Mouse (Mus musculus) layer of hippocampus, adult 6 months (tissue): ENCODE data around the gene Olfr523. TPM values are rescaled to one million over a fixed set of nuclear protein-coding genes. Genes with fewer than 3 reads are reported as not detected.

Experiments
- long read RNA-seq, 2 experiments: library from polyadenylated mRNA; unstranded; transcript quantifications; one replicate each; pipeline ENCODE4 v2.0.0; 2019 to 2020
- polyA plus RNA-seq: library from polyadenylated mRNA; unstranded; fragments of <200 nt; fragmentation: Nextera tagmentation; gene quantifications from 2 replicates; pipeline ENCODE4 v1.2.3, GENCODE M21; 2021

The Olfr523 gene
- not detected in 2 replicates for polyA plus RNA-seq
- long read RNA-seq, experiment 1, result 0 reads
- long read RNA-seq, experiment 2, result 0 reads

GRCm38 (mm10) chr7:140172936-140173335 lies at the start of gene Olfr523:
Gene Olfr523 (plus strand): TSS chr7:140173217.

DNA sequence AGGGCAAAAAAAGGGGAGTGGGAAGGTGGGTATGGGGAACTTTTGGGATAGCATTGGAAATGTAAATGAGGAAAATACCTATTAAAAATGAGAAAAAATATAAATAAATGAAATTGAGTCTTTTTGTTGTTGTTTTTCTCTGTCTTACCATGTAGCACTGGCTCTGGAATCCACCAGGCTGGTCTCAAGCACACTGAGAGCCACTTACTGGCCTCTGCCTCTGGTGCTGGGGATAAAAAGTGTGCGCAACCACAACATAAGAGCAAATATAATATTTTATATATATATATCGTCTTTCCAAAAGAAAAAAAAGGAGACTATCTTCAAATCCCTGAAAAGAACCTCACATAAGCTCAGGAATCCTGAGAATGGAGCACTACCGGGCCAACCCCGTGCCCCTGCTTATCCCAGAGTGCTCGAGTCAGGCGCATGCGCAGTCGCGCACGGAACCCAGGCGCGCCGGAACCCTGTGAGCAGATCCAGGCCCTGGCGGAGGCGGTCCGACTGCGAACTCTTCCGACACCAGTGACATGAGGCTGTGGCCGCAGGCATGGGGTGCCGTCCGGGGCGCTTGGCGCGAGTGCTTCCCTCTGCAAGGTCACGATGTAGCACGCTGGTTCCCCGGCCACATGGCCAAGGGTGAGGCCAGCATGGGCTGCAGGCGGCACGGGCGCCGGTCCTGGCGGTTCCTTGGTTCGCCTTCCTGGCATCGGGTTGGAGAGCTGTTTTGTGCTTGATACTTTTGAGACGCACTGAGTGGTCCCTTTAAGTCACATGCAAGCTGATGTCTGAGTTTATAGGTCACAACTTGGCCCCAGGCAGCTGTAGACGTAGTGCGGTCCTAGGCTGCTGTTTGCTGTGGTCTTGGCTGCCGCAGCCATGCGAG lies 35.6 kb upstream of the Olfr523 start, which contains the start of gene Mtg1:
TSS of gene Mtg1 (plus strand) at position 430 of the 886 bp plus-strand sequence.

GRCm38 (mm10) chr7:140154218-140154927 lies 18.6 kb upstream of the Olfr523 start, which contains the start of gene Sprn:
Gene Sprn (minus strand): TSS chr7:140154877.

GRCm38 (mm10) chr7:140164664-140165063 lies 8.4 kb upstream of the Olfr523 start, which contains the start of gene Olfr522:
Gene Olfr522 (minus strand): TSS chr7:140164764.

DNA sequence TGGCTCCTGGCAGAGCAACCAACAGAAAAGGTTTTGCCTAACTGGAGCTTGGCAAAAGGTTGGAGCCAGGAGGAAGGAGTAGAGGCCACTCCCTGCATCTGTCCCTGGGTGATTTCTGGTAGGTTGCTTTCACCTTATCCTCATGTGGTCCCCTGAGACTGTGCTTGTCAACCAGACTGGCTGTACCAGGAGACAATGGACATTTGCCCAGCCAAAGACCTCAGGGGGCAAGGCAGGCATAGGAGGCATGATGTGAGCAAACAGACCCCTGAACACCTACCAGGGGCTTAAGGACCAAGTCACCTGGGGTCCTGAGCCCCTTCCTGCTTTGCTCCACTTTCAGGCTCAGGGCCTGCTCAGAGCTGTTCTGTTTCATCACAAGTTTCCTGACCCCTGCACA lies 32.8 kb downstream of the Olfr523 start, which contains the start of gene Olfr524:
TSS of gene Olfr524 (minus strand) at position 101 of the 400 bp plus-strand sequence.

DNA sequence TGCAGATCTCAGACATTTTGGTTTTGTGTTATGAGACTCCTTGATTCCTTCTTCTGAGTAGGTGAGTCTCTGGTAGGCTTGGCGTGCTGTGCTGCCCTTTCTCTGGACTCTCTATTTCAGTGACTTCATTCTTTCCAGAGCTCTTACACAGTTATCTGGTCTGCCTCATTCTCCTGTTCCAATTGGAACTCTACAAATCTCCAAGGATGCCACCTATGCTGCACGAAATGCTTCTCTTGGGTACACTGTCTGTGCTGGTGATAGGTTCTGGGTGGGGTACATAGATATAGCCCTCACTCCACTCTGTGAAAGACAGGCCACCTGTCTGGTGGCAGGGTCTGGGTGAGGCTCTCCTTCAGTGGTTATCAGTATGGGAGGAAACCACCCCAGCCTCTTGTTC lies 45.0 kb downstream of the Olfr523 start, which contains the start of gene Cd163l1:
TSS of gene Cd163l1 (plus strand) at position 301 of the 400 bp plus-strand sequence.

Other genes with a start within 250 kb of the Olfr523 start
- gene Utf1, start 229.4 kb upstream of the Olfr523 start, polyA plus RNA-seq, result not detected in 2 replicates
- 1.6 TPM in 2 replicates for gene 6430531B16Rik, start 194.5 kb upstream of the Olfr523 start, polyA plus RNA-seq
- 0.29 and 0.54 TPM in 2 replicates for gene Adam8, start 180.7 kb upstream of the Olfr523 start, polyA plus RNA-seq
- gene Zfp511, start 136.8 kb upstream of the Olfr523 start, polyA plus RNA-seq, result 40.0 and 45.8 TPM in 2 replicates
- gene Tubgcp2, start 136.5 kb upstream of the Olfr523 start, polyA plus RNA-seq, result 31.6 and 34.4 TPM in 2 replicates
- not detected in 2 replicates for gene Msx3, start 124.1 kb upstream of the Olfr523 start, polyA plus RNA-seq
- gene Caly, start 90.7 kb upstream of the Olfr523 start, polyA plus RNA-seq, result 701 and 786 TPM in 2 replicates
- not detected in 2 replicates for gene Prap1, start 79.8 kb upstream of the Olfr523 start, polyA plus RNA-seq
- gene Fuom, start 70.8 kb upstream of the Olfr523 start, polyA plus RNA-seq, result 107 and 108 TPM in 2 replicates
- 3.4 and 4.2 TPM in 2 replicates for gene Paox, start 57.4 kb upstream of the Olfr523 start, polyA plus RNA-seq
- 139 and 145 TPM in 2 replicates for gene Echs1, start 56.7 kb upstream of the Olfr523 start, polyA plus RNA-seq
- 46.4 and 48.4 TPM in 2 replicates for gene Mtg1, start 35.7 kb upstream of the Olfr523 start, polyA plus RNA-seq
- gene Sprn, start 18.3 kb upstream of the Olfr523 start, polyA plus RNA-seq, result 66.3 and 73.0 TPM in 2 replicates
- not detected in 2 replicates for gene Olfr522, start 8.5 kb upstream of the Olfr523 start, polyA plus RNA-seq
- gene Olfr524, start 32.7 kb downstream of the Olfr523 start, polyA plus RNA-seq, result not detected in 2 replicates
- 0.06 and 0.10 TPM in 2 replicates for gene Cd163l1, start 45.0 kb downstream of the Olfr523 start, polyA plus RNA-seq
- gene 5830411N06Rik, start 74.1 kb downstream of the Olfr523 start, polyA plus RNA-seq, result 0.09 TPM in 1 of 2 replicates, not detected in the other
- not detected in 2 replicates for gene Olfr525, start 147.6 kb downstream of the Olfr523 start, polyA plus RNA-seq
- not detected in 2 replicates for gene Olfr527, start 160.8 kb downstream of the Olfr523 start, polyA plus RNA-seq
- not detected in 2 replicates for gene Olfr60, start 188.5 kb downstream of the Olfr523 start, polyA plus RNA-seq
- not detected in 2 replicates for gene Olfr530, start 203.1 kb downstream of the Olfr523 start, polyA plus RNA-seq
- not detected in 2 replicates for gene Olfr531, start 229.7 kb downstream of the Olfr523 start, polyA plus RNA-seq
- gene Olfr532, start 248.4 kb downstream of the Olfr523 start, polyA plus RNA-seq, result not detected in 2 replicates